Mouse (Mus musculus): ENCODE results near the gene Rabep1. TPM values are rescaled to one million over a fixed set of nuclear protein-coding genes. Genes with fewer than 3 reads are reported as not detected.
"Not testable (repeated sequence)": the region's sequence is repeated elsewhere in the genome, so short reads cannot be mapped to it uniquely, and the experiment has no call there.

The Rabep1 gene
- total and polyA plus RNA-seq, 2 experiments from 2014 or later: 12.2 to 29.8 TPM

GRCm38 (mm10) chr11:70897680-70898079 lies 53.1 kb downstream of the Rabep1 start:
- no peaks in the 10 kb centered on the region for H3K27me3 ChIP-seq (ENCODE audit: control insufficient read depth, insufficient read depth, low read length)
- H3K36me3 ChIP-seq (replicated peaks; ENCODE audit: control insufficient read depth, insufficient read depth, low read length): peaks cover 42% of the 10 kb centered on the region
- 0 out of 2 replicates have a peak, but pooled peaks cover 5% of the 10 kb centered on the region for H3K9me3 ChIP-seq (replicated peaks; ENCODE audit: control insufficient read depth, low read length)
- no peak for TF ChIP-seq EP300 (IDR thresholded peaks at IDR 0.05; ENCODE audit: low read depth)
- TF ChIP-seq CTCF (IDR thresholded peaks at IDR 0.05; ENCODE audit: low read depth): no peak
- H3K27ac ChIP-seq (ENCODE audit: low read depth): no peak overlapping the region
- ATAC-seq (ENCODE audit: insufficient read depth, low read depth): no peak
- no peak overlapping the region for H3K9ac ChIP-seq (replicated peaks; ENCODE audit: low read depth, low read length)
- H3K4me1 ChIP-seq (ENCODE audit: control insufficient read depth, insufficient read depth): no peaks in the 10 kb centered on the region
- WGBS: 90% methylated on average over 3 of the region's 3 CpGs
- no peak overlapping the region for H3K4me2 ChIP-seq (ENCODE audit: low read depth, low read length)
- no peak overlapping the region for H3K4me3 ChIP-seq (ENCODE audit: low read depth, low read length)
- no peak for DNase-seq (ENCODE audit: low spot score)

GRCm38 (mm10) chr11:70898182-70898581 lies 53.6 kb downstream of the Rabep1 start:
- ATAC-seq (ENCODE audit: insufficient read depth, low read depth); H3K4me3 ChIP-seq (ENCODE audit: low read depth, low read length); H3K27ac ChIP-seq (ENCODE audit: low read depth); H3K4me1 ChIP-seq (ENCODE audit: control insufficient read depth, insufficient read depth); H3K27me3 ChIP-seq (ENCODE audit: control insufficient read depth, insufficient read depth, low read length); DNase-seq (ENCODE audit: low spot score); H3K9ac ChIP-seq (replicated peaks; ENCODE audit: low read depth, low read length); H3K4me2 ChIP-seq (ENCODE audit: low read depth, low read length); H3K9me3 ChIP-seq (replicated peaks; ENCODE audit: control insufficient read depth, low read length): not testable (repeated sequence)
- 92% methylated on average over 5 of the region's 5 CpGs for WGBS
- H3K36me3 ChIP-seq (replicated peaks; ENCODE audit: control insufficient read depth, insufficient read depth, low read length): peaks cover 38% of the 10 kb centered on the region

- Histone ChIP-seq H3K9ac (replicated peaks; ENCODE audit: low read depth, low read length) (no peak overlapping the region), H3K27me3 (ENCODE audit: control insufficient read depth, insufficient read depth, low read length) (no peaks in the 10 kb centered on the region), H3K4me2 (ENCODE audit: low read depth, low read length) (no peak overlapping the region), H3K4me3 (ENCODE audit: low read depth, low read length) (no peak overlapping the region), H3K27ac (ENCODE audit: low read depth) (no peak overlapping the region), H3K36me3 (replicated peaks; ENCODE audit: control insufficient read depth, insufficient read depth, low read length) (peaks cover 36% of the 10 kb centered on the region), H3K4me1 (ENCODE audit: control insufficient read depth, insufficient read depth) (no peaks in the 10 kb centered on the region), H3K9me3 (replicated peaks; ENCODE audit: control insufficient read depth, low read length) (no peaks in the 10 kb centered on the region)
- ATAC-seq (ENCODE audit: insufficient read depth, low read depth) (no peak), DNase-seq (ENCODE audit: low spot score) (no peak)
- 72% methylated on average over 3 of the region's 3 CpGs for WGBS
- TF ChIP-seq EP300 (IDR thresholded peaks at IDR 0.05; ENCODE audit: low read depth) (no peak), CTCF (IDR thresholded peaks at IDR 0.05; ENCODE audit: low read depth) (no peak)
Measured at GRCm38 (mm10) chr11:70906681-70907080, 62.1 kb downstream of the Rabep1 start.

GRCm38 (mm10) chr11:70911323-70911722 lies 66.7 kb downstream of the Rabep1 start:
- ATAC-seq (ENCODE audit: insufficient read depth, low read depth) (no peak), DNase-seq (ENCODE audit: low spot score) (no peak)
- Histone ChIP-seq H3K4me1 (ENCODE audit: control insufficient read depth, insufficient read depth) (no peaks in the 10 kb centered on the region), H3K9ac (replicated peaks; ENCODE audit: low read depth, low read length) (no peak overlapping the region), H3K27ac (ENCODE audit: low read depth) (no peak overlapping the region), H3K4me2 (ENCODE audit: low read depth, low read length) (no peak overlapping the region), H3K9me3 (replicated peaks; ENCODE audit: control insufficient read depth, low read length) (no peaks in the 10 kb centered on the region), H3K4me3 (ENCODE audit: low read depth, low read length) (no peak overlapping the region), H3K36me3 (replicated peaks; ENCODE audit: control insufficient read depth, insufficient read depth, low read length) (peaks cover 35% of the 10 kb centered on the region), H3K27me3 (ENCODE audit: control insufficient read depth, insufficient read depth, low read length) (no peaks in the 10 kb centered on the region)
- no peak for TF ChIP-seq CTCF (IDR thresholded peaks at IDR 0.05; ENCODE audit: low read depth)
- no peak for TF ChIP-seq EP300 (IDR thresholded peaks at IDR 0.05; ENCODE audit: low read depth)
- WGBS: 90% methylated on average over 3 of the region's 3 CpGs

- ATAC-seq (ENCODE audit: insufficient read depth, low read depth): no peak
- no peak overlapping the region for H3K4me2 ChIP-seq (ENCODE audit: low read depth, low read length)
- H3K27me3 ChIP-seq (ENCODE audit: control insufficient read depth, insufficient read depth, low read length): no peaks in the 10 kb centered on the region
- no peak for DNase-seq (ENCODE audit: low spot score)
- peaks cover 35% of the 10 kb centered on the region for H3K36me3 ChIP-seq (replicated peaks; ENCODE audit: control insufficient read depth, insufficient read depth, low read length)
- H3K4me3 ChIP-seq (ENCODE audit: low read depth, low read length): no peak overlapping the region
- H3K9ac ChIP-seq (replicated peaks; ENCODE audit: low read depth, low read length): no peak overlapping the region
- H3K27ac ChIP-seq (ENCODE audit: low read depth): no peak overlapping the region
- H3K4me1 ChIP-seq (ENCODE audit: control insufficient read depth, insufficient read depth): no peaks in the 10 kb centered on the region
- 93% methylated on average over 1 of the region's 1 CpGs for WGBS
- no peaks in the 10 kb centered on the region for H3K9me3 ChIP-seq (replicated peaks; ENCODE audit: control insufficient read depth, low read length)
- TF ChIP-seq CTCF (IDR thresholded peaks at IDR 0.05; ENCODE audit: low read depth) (no peak), EP300 (IDR thresholded peaks at IDR 0.05; ENCODE audit: low read depth) (no peak)
Measured at GRCm38 (mm10) chr11:70911920-70912319, 67.3 kb downstream of the Rabep1 start.

GRCm38 (mm10) chr11:70917896-70918295 lies 73.3 kb downstream of the Rabep1 start:
- no peak overlapping the region for H3K4me2 ChIP-seq (ENCODE audit: low read depth, low read length)
- no peaks in the 10 kb centered on the region for H3K9me3 ChIP-seq (replicated peaks; ENCODE audit: control insufficient read depth, low read length)
- H3K27ac ChIP-seq (ENCODE audit: low read depth): no peak overlapping the region
- no peaks in the 10 kb centered on the region for H3K27me3 ChIP-seq (ENCODE audit: control insufficient read depth, insufficient read depth, low read length)
- ATAC-seq (ENCODE audit: insufficient read depth, low read depth) (no peak), DNase-seq (ENCODE audit: low spot score) (no peak)
- peaks cover 49% of the 10 kb centered on the region for H3K36me3 ChIP-seq (replicated peaks; ENCODE audit: control insufficient read depth, insufficient read depth, low read length)
- no peak overlapping the region for H3K4me3 ChIP-seq (ENCODE audit: low read depth, low read length)
- WGBS: 76% methylated on average over 2 of the region's 2 CpGs
- TF ChIP-seq CTCF (IDR thresholded peaks at IDR 0.05; ENCODE audit: low read depth) (no peak), EP300 (IDR thresholded peaks at IDR 0.05; ENCODE audit: low read depth) (no peak)
- no peak overlapping the region for H3K9ac ChIP-seq (replicated peaks; ENCODE audit: low read depth, low read length)
- no peaks in the 10 kb centered on the region for H3K4me1 ChIP-seq (ENCODE audit: control insufficient read depth, insufficient read depth)
